Mouse (Mus musculus) MEL (cell line): Measurements from ENCODE around the gene L3mbtl4. TPM values are rescaled to one million over a fixed set of nuclear protein-coding genes. Genes with fewer than 3 reads are reported as not detected.
"Not testable (repeated sequence)": the region's sequence is repeated elsewhere in the genome, so short reads cannot be mapped to it uniquely, and the experiment has no call there.

Experiments used
- DNase-seq: peaks from one replicate; pipeline ENCODE4 v3.0.0; 2011; ENCODE audit warnings: low read depth, low spot score
- H3K27ac ChIP-seq: 2 replicates; pipeline ENCODE4 v1.5.1; 2012; ENCODE audit warnings: low read depth, mild to moderate bottlenecking, control low read depth, low read length, moderate library complexity; ENCODE audit not compliant: control insufficient read depth
- H3K27me3 ChIP-seq, 2 experiments: fragments of 150-350 bp in 1 of 2; sonication (generic) in 1 of 2; 2 replicates each; pipeline ENCODE4 v1.6.1; 2012; ENCODE audit warnings: low read length in 2 of 2, mild to moderate bottlenecking in 2 of 2, improper control_type of control experiment in 1 of 2, moderate library complexity in 1 of 2; ENCODE audit not compliant: insufficient read depth in 2 of 2, control insufficient read depth in 1 of 2
- H3K36me3 ChIP-seq, 2 experiments: 2 replicates each; pipeline ENCODE4 v1.6.1; 2012 to 2014; ENCODE audit warnings: low read length in 2 of 2, improper control_type of control experiment in 1 of 2, inconsistent platforms in 1 of 2, mild to moderate bottlenecking in 1 of 2; ENCODE audit not compliant: insufficient read depth in 2 of 2, control insufficient read depth in 1 of 2
- H3K4me1 ChIP-seq, 2 experiments: fragments of 150-350 bp in 1 of 2; sonication (generic) in 1 of 2; 2 replicates each; pipeline ENCODE4 v1.6.1; 2012; ENCODE audit warnings: low read length in 2 of 2, improper control_type of control experiment in 1 of 2, mild to moderate bottlenecking in 1 of 2; ENCODE audit not compliant: insufficient read depth in 2 of 2, control insufficient read depth in 1 of 2
- H3K4me3 ChIP-seq, 2 experiments: fragments of 150-350 bp in 1 of 2; sonication (generic) in 1 of 2; 2 replicates each; pipeline ENCODE4 v1.5.1; 2012; ENCODE audit warnings: low read depth in 2 of 2, low read length in 2 of 2, mild to moderate bottlenecking in 2 of 2, moderate library complexity in 2 of 2, control low read depth in 1 of 2, improper control_type of control experiment in 1 of 2; ENCODE audit not compliant: control insufficient read depth in 1 of 2, insufficient read depth in 1 of 2
- H3K79me2 ChIP-seq: 2 replicates; pipeline ENCODE4 v1.6.1; 2012; ENCODE audit warnings: mild to moderate bottlenecking, low read length, moderate library complexity; ENCODE audit not compliant: control insufficient read depth, poor library complexity, insufficient read depth
- H3K9ac ChIP-seq: 2 replicates; pipeline ENCODE4 v1.6.1; 2012; ENCODE audit warnings: low read depth, mild to moderate bottlenecking, control low read depth, low read length, moderate library complexity; ENCODE audit not compliant: control insufficient read depth, poor library complexity, severe bottlenecking
- H3K9me3 ChIP-seq: fragments of 150-350 bp; sonication (generic); replicated peaks from 2 replicates; pipeline ENCODE4 v1.6.1; 2012; ENCODE audit warnings: mild to moderate bottlenecking, low read length, improper control_type of control experiment, moderate library complexity; ENCODE audit not compliant: insufficient read depth
- BHLHE40 ChIP-seq: IDR thresholded peaks from 2 replicates; pipeline ENCODE4 v1.6.1; 2012; ENCODE audit warnings: low read depth, mild to moderate bottlenecking, inconsistent platforms, low read length, improper control_type of control experiment, borderline replicate concordance
- CHD2 ChIP-seq: IDR thresholded peaks from 2 replicates; pipeline ENCODE4 v1.6.1; 2011; ENCODE audit warnings: low read length, improper control_type of control experiment
- CTCF ChIP-seq, 3 experiments: IDR thresholded peaks in 2 of 3; conservative IDR thresholded peaks in 1 of 3; 2 replicates each; pipeline ENCODE4 v1.5.1; 2011 to 2012; ENCODE audit warnings: low read length in 3 of 3, low read depth in 2 of 3, mild to moderate bottlenecking in 2 of 3, improper control_type of control experiment in 1 of 3, inconsistent platforms in 1 of 3, mixed read lengths in 1 of 3, moderate library complexity in 1 of 3; ENCODE audit not compliant: control insufficient read depth in 1 of 3, insufficient read depth in 1 of 3, poor library complexity in 1 of 3, severe bottlenecking in 1 of 3
- E2F4 ChIP-seq: IDR thresholded peaks from 2 replicates; pipeline ENCODE4 v1.6.1; 2011; ENCODE audit warnings: low read depth, low read length, improper control_type of control experiment, borderline replicate concordance
- ETS1 ChIP-seq: IDR thresholded peaks from 2 replicates; pipeline ENCODE4 v1.6.1; 2012; ENCODE audit warnings: low read depth, mild to moderate bottlenecking, inconsistent platforms, low read length, improper control_type of control experiment, moderate library complexity
- GABPA ChIP-seq: IDR thresholded peaks from 2 replicates; pipeline ENCODE4 v1.6.1; 2012; ENCODE audit warnings: low read depth, mild to moderate bottlenecking, inconsistent platforms, low read length, improper control_type of control experiment, moderate library complexity
- GATA1 ChIP-seq: IDR thresholded peaks from 2 replicates; pipeline ENCODE4 v1.6.1; 2011; ENCODE audit warnings: low read depth, low read length, improper control_type of control experiment
- HCFC1 ChIP-seq: IDR thresholded peaks from 2 replicates; pipeline ENCODE4 v1.6.1; 2012; ENCODE audit warnings: low read depth, mild to moderate bottlenecking, inconsistent platforms, low read length, improper control_type of control experiment, moderate library complexity
- JUND ChIP-seq: IDR thresholded peaks from 2 replicates; pipeline ENCODE4 v1.6.1; 2011; ENCODE audit warnings: low read depth, mild to moderate bottlenecking, improper control_type of control experiment, low read length
- MAFK ChIP-seq: IDR thresholded peaks from 2 replicates; pipeline ENCODE4 v1.6.1; 2011; ENCODE audit warnings: low read depth, mild to moderate bottlenecking, low read length, improper control_type of control experiment, borderline replicate concordance
- MEF2A ChIP-seq: IDR thresholded peaks from 2 replicates; pipeline ENCODE4 v1.6.1; 2014; ENCODE audit warnings: low read depth, mild to moderate bottlenecking, inconsistent platforms, low read length, improper control_type of control experiment; ENCODE audit not compliant: poor library complexity, insufficient replicate concordance, severe bottlenecking; ENCODE audit errors: extremely low read depth
- MYB ChIP-seq: IDR thresholded peaks from 2 replicates; pipeline ENCODE4 v1.6.1; 2011; ENCODE audit warnings: mild to moderate bottlenecking, low read depth, low read length, improper control_type of control experiment
- MYC ChIP-seq: IDR thresholded peaks from 2 replicates; pipeline ENCODE4 v1.6.1; 2011; ENCODE audit warnings: low read depth, mild to moderate bottlenecking, low read length, improper control_type of control experiment, moderate library complexity
- POLR2AphosphoS5 ChIP-seq: IDR thresholded peaks from 2 replicates; pipeline ENCODE4 v1.6.1; 2012; ENCODE audit warnings: low read depth, borderline replicate concordance, mild to moderate bottlenecking, inconsistent platforms, low read length, moderate library complexity, mixed read lengths
- SMC3 ChIP-seq: IDR thresholded peaks from 2 replicates; pipeline ENCODE4 v1.6.1; 2011; ENCODE audit warnings: low read depth, low read length, improper control_type of control experiment
- TAL1 ChIP-seq: IDR thresholded peaks from 2 replicates; pipeline ENCODE4 v1.6.1; 2012; ENCODE audit warnings: mild to moderate bottlenecking, inconsistent platforms, low read length, moderate library complexity, mixed read lengths
- TBP ChIP-seq: IDR thresholded peaks from 2 replicates; pipeline ENCODE4 v1.8.0; 2011; ENCODE audit warnings: low read depth, low read length, improper control_type of control experiment
- ZKSCAN1 ChIP-seq: IDR thresholded peaks from 2 replicates; pipeline ENCODE4 v1.6.1; 2012; ENCODE audit warnings: low read depth, mild to moderate bottlenecking, inconsistent platforms, low read length, improper control_type of control experiment, moderate library complexity
- ZMIZ1 ChIP-seq: IDR thresholded peaks from 2 replicates; pipeline ENCODE4 v1.6.1; 2012; ENCODE audit warnings: low read depth, mild to moderate bottlenecking, inconsistent platforms, low read length, improper control_type of control experiment, moderate library complexity
- polyA plus RNA-seq, 2 experiments: library from polyadenylated mRNA; stranded (reverse) in 1 of 2; unstranded in 1 of 2; fragments of >175 nt in 1 of 2; fragments of >200 nt in 1 of 2; gene quantifications; 2 replicates each; pipeline versions ENCODE4 v1.2.1 to v1.2.4; 2012; ENCODE audit warnings: low replicate concordance in 2 of 2, low read depth in 1 of 2; ENCODE audit not compliant: insufficient read length in 2 of 2, insufficient read depth in 1 of 2, missing spikeins in 1 of 2
- total RNA-seq: library from RNA; depleted of rRNA; stranded (reverse); fragments of 300-350 nt; gene quantifications from 2 replicates; pipeline ENCODE4 v1.2.3, GENCODE M21; 2012

L3mbtl4 gene
- total and polyA plus RNA-seq, 3 experiments = not detected

GRCm38 (mm10) chr17:68502998-68503397, 229.4 kb downstream of the L3mbtl4 start:
- not testable (repeated sequence) for H3K27me3 ChIP-seq, H3K9me3 ChIP-seq, DNase-seq, H3K79me2 ChIP-seq, H3K9ac ChIP-seq, H3K4me1 ChIP-seq, H3K36me3 ChIP-seq, H3K4me3 ChIP-seq, H3K27ac ChIP-seq

GRCm38 (mm10) chr17:68559698-68560097, 286.1 kb downstream of the L3mbtl4 start:
- Histone ChIP-seq H3K4me1 (no peaks in the 10 kb centered on the region), H3K36me3 (no peaks in the 10 kb centered on the region), H3K27me3 (no peaks in the 10 kb centered on the region), H3K9ac (no peak overlapping the region), H3K79me2 (no peaks in the 10 kb centered on the region), H3K9me3 (no peaks in the 10 kb centered on the region), H3K27ac (no peak overlapping the region), H3K4me3 (no peak overlapping the region)
- TF ChIP-seq CTCF (IDR thresholded peaks at IDR 0.05 in 2 of 3, conservative IDR thresholded peaks at IDR 0.05 in 1 of 3; ENCODE audit: control insufficient read depth in 1 of 3, insufficient read depth in 1 of 3, low read depth in 2 of 3, low read length in 3 of 3, poor library complexity in 1 of 3, severe bottlenecking in 1 of 3) = no peak
- no peak for TF ChIP-seq GATA1
- TF ChIP-seq MYC = no peak
- DNase-seq = no peak

- H3K9ac ChIP-seq = no peak overlapping the region
- no peaks in the 10 kb centered on the region for H3K36me3 ChIP-seq
- H3K9me3 ChIP-seq = no peaks in the 10 kb centered on the region
- no peaks in the 10 kb centered on the region for H3K4me1 ChIP-seq
- H3K4me3 ChIP-seq = no peak overlapping the region
- no peak for TF ChIP-seq CHD2
- TF ChIP-seq JUND = no peak
- no peak for TF ChIP-seq ZKSCAN1
- TF ChIP-seq MEF2A = no peak
- TF ChIP-seq MYB = no peak
- no peak for TF ChIP-seq TAL1
- TF ChIP-seq GABPA = no peak
- no peak for TF ChIP-seq E2F4
- TF ChIP-seq BHLHE40 = no peak
- no peak for TF ChIP-seq TBP
- TF ChIP-seq ZMIZ1 = no peak
- no peak for TF ChIP-seq HCFC1
- no peak for TF ChIP-seq SMC3
- no peak for TF ChIP-seq MYC
- no peak for TF ChIP-seq POLR2AphosphoS5
- TF ChIP-seq MAFK = no peak
- no peak for TF ChIP-seq ETS1
- TF ChIP-seq, all 39 proteins: peak for 0
- DNase-seq = no peak
- Histone ChIP-seq H3K27me3 (no peaks in the 10 kb centered on the region), H3K79me2 (no peaks in the 10 kb centered on the region), H3K27ac (no peak overlapping the region)
These were observed 286.7 kb downstream of the L3mbtl4 start for GRCm38 (mm10) chr17:68560264-68560663.
